In genomic region chr8:114889578-114890374, GRCm38 (mm10) we compare ENCODE assay signal across 13 mouse cellular contexts.
DNase-seq lines count a peak whose midpoint lies in the region; ATAC-seq and TF ChIP-seq lines count a peak whose summit lies in the region.
"Had no signal": no experiment of that assay in that cellular context is flagged by ENCODE, and none has a peak within 500 bp of the region (broad histone marks: within the 10 kb centered on the region; RNA-seq: fewer than 3 reads in every experiment).

No protein-coding gene starts in this region.

- H3K4me1 ChIP-seq in midbrain, embryonic 12.5 days = peaks cover 26% of the 10 kb centered on the region
- H3K4me1 ChIP-seq in midbrain, embryonic 11.5 days (ENCODE audit: control insufficient read depth, insufficient read depth, low read length) = peaks cover 10% of the 10 kb centered on the region
- H3K4me1 ChIP-seq in embryonic facial prominence, embryonic 14.5 days (ENCODE audit: control insufficient read depth, insufficient read depth, low read length) = peaks cover 9% of the 10 kb centered on the region
- H3K4me1 ChIP-seq in midbrain, embryonic 14.5 days (ENCODE audit: control insufficient read depth, insufficient read depth, low read length) = peaks cover 18% of the 10 kb centered on the region
- no peaks in the 10 kb centered on the region for H3K4me1 ChIP-seq in kidney, adult 2 months (ENCODE audit: control insufficient read depth, insufficient read depth, low read length)

- 73% methylated on average over 16 of the region's 16 CpGs for WGBS in midbrain, embryonic 12.5 days
- 81% methylated on average over 16 of the region's 16 CpGs for WGBS in midbrain, embryonic 11.5 days
- 48% methylated on average over 16 of the region's 16 CpGs for WGBS in embryonic facial prominence, embryonic 14.5 days
- 46% methylated on average over 16 of the region's 16 CpGs for WGBS in midbrain, embryonic 14.5 days
- 77% methylated on average over 16 of the region's 16 CpGs for WGBS in kidney, adult 2 months

- no peak for DNase-seq in midbrain, embryonic 11.5 days (ENCODE audit: low spot score, missing footprints)
- peak; percentile 25 to 51 for DNase-seq in cerebellum, adult 18-20 months
- no peak for DNase-seq in embryonic facial prominence, embryonic 14.5 days (ENCODE audit: low spot score)
- peak; percentile 72 for DNase-seq in midbrain, embryonic 14.5 days
- no peak for DNase-seq in ovary, postnatal 14 days (ENCODE audit: low spot score)
- DNase-seq in kidney, adult 2 months = no peak
- DNase-seq in kidney, adult 9 months = no peak
- DNase-seq: adrenal gland, adult 8-10 months; heart, postnatal 10 days; lung, postnatal 10 days had no signal

- no peak for ATAC-seq in midbrain, embryonic 12.5 days (ENCODE audit: low FRiP score, low read depth)
- ATAC-seq in midbrain, embryonic 11.5 days (ENCODE audit: low FRiP score) = no peak
- peak; percentile 53; the same call in 1 of the 2 replicates for ATAC-seq in embryonic facial prominence, embryonic 14.5 days (ENCODE audit: low read depth)
- no peak for ATAC-seq in midbrain, embryonic 14.5 days (ENCODE audit: low FRiP score, low TSS enrichment)

- H3K36me3 ChIP-seq in midbrain, embryonic 12.5 days = no peaks in the 10 kb centered on the region
- H3K36me3 ChIP-seq in midbrain, embryonic 11.5 days (ENCODE audit: control insufficient read depth, insufficient read depth, low read length) = no peaks in the 10 kb centered on the region
- no peaks in the 10 kb centered on the region for H3K36me3 ChIP-seq in embryonic facial prominence, embryonic 14.5 days (ENCODE audit: control insufficient read depth, insufficient read depth, low read length)
- no peaks in the 10 kb centered on the region for H3K36me3 ChIP-seq in midbrain, embryonic 14.5 days (ENCODE audit: control insufficient read depth, insufficient read depth, low read length)
- H3K36me3 ChIP-seq in kidney, adult 2 months (ENCODE audit: control insufficient read depth, insufficient read depth, low read length) = no peaks in the 10 kb centered on the region
- H3K36me3 ChIP-seq: G1E had no signal

- peaks cover 10% of the 10 kb centered on the region; the same call in 1 of the 2 replicates for H3K27me3 ChIP-seq in midbrain, embryonic 12.5 days
- H3K27me3 ChIP-seq in midbrain, embryonic 11.5 days (ENCODE audit: control insufficient read depth, insufficient read depth, low read length) = no peaks in the 10 kb centered on the region
- H3K27me3 ChIP-seq in embryonic facial prominence, embryonic 14.5 days (replicated peaks; ENCODE audit: control insufficient read depth, insufficient read depth, low read length) = no peaks in the 10 kb centered on the region
- H3K27me3 ChIP-seq in midbrain, embryonic 14.5 days (ENCODE audit: control insufficient read depth, insufficient read depth, low read length) = no peaks in the 10 kb centered on the region
- no peaks in the 10 kb centered on the region for H3K27me3 ChIP-seq in kidney, adult 2 months (replicated peaks; ENCODE audit: control insufficient read depth, insufficient read depth, low read length)

- peak overlapping the region; percentile 15; the same call in 1 of the 2 replicates for H3K27ac ChIP-seq in midbrain, embryonic 12.5 days (replicated peaks)
- no peak overlapping the region for H3K27ac ChIP-seq in midbrain, embryonic 11.5 days (ENCODE audit: low read depth, low read length)
- H3K27ac ChIP-seq in embryonic facial prominence, embryonic 14.5 days (replicated peaks; ENCODE audit: low read depth, low read length) = no peak overlapping the region
- 0 out of 2 replicates have a peak overlapping the region, but pooled peaks have one; percentile 4 for H3K27ac ChIP-seq in midbrain, embryonic 14.5 days (replicated peaks; ENCODE audit: low read depth, low read length)
- no peak overlapping the region for H3K27ac ChIP-seq in kidney, adult 2 months (ENCODE audit: insufficient read depth, low read depth, low read length)
- H3K27ac ChIP-seq: kidney, postnatal 0 days had no signal

- no peak overlapping the region for H3K4me2 ChIP-seq in midbrain, embryonic 12.5 days (replicated peaks)
- no peak overlapping the region for H3K4me2 ChIP-seq in midbrain, embryonic 11.5 days
- H3K4me2 ChIP-seq in embryonic facial prominence, embryonic 14.5 days (ENCODE audit: low read depth, low read length) = 0 out of 2 replicates have a peak overlapping the region, but pooled peaks have one; percentile 10
- H3K4me2 ChIP-seq in midbrain, embryonic 14.5 days (ENCODE audit: low read length) = peak overlapping the region; percentile 27

- no peak for TF ChIP-seq POLR2A in kidney, adult 2 months (IDR thresholded peaks at IDR 0.05; ENCODE audit: low read depth, low read length)

- H3K4me3 ChIP-seq in midbrain, embryonic 12.5 days = no peak overlapping the region
- H3K4me3 ChIP-seq in midbrain, embryonic 11.5 days (ENCODE audit: low read depth, low read length) = no peak overlapping the region
- H3K4me3 ChIP-seq in embryonic facial prominence, embryonic 14.5 days (ENCODE audit: low read depth, low read length) = no peak overlapping the region
- H3K4me3 ChIP-seq in midbrain, embryonic 14.5 days (replicated peaks; ENCODE audit: low read depth, low read length) = no peak overlapping the region
- H3K4me3 ChIP-seq in kidney, adult 2 months (ENCODE audit: insufficient read depth, low read depth, low read length) = no peak overlapping the region

- no peak for TF ChIP-seq CTCF in kidney, adult 2 months (conservative IDR thresholded peaks at IDR 0.05; ENCODE audit: insufficient read depth, insufficient read length, low read depth, low read length)

- H3K9ac ChIP-seq in midbrain, embryonic 12.5 days (replicated peaks) = no peak overlapping the region
- H3K9ac ChIP-seq in midbrain, embryonic 11.5 days (ENCODE audit: low read length) = no peak overlapping the region
- no peak overlapping the region for H3K9ac ChIP-seq in embryonic facial prominence, embryonic 14.5 days (ENCODE audit: low read depth, low read length)
- H3K9ac ChIP-seq in midbrain, embryonic 14.5 days (replicated peaks; ENCODE audit: low read length) = 0 out of 2 replicates have a peak overlapping the region, but pooled peaks have one; percentile 7

- no peaks in the 10 kb centered on the region for H3K9me3 ChIP-seq in midbrain, embryonic 12.5 days
- H3K9me3 ChIP-seq in midbrain, embryonic 11.5 days (ENCODE audit: control insufficient read depth, low read length) = no peaks in the 10 kb centered on the region
- H3K9me3 ChIP-seq in embryonic facial prominence, embryonic 14.5 days (ENCODE audit: control insufficient read depth, low read length) = no peaks in the 10 kb centered on the region
- no peaks in the 10 kb centered on the region for H3K9me3 ChIP-seq in midbrain, embryonic 14.5 days (ENCODE audit: control insufficient read depth, low read length)

Comparison
In these comparisons a context has a peak if more than half of its experiments do, and no peak if none do; other contexts are left out.
1. H3K27ac ChIP-seq: peak in midbrain, embryonic 12.5 days (single experiment) and midbrain, embryonic 14.5 days (single experiment); none in midbrain, embryonic 11.5 days (single experiment), embryonic facial prominence, embryonic 14.5 days (single experiment) and kidney, adult 2 months (single experiment).
2. H3K4me2 ChIP-seq: peak in embryonic facial prominence, embryonic 14.5 days (single experiment) and midbrain, embryonic 14.5 days (single experiment); none in midbrain, embryonic 12.5 days (single experiment) and midbrain, embryonic 11.5 days (single experiment).
3. DNase-seq: peak in cerebellum, adult 18-20 months (2 of 2) and midbrain, embryonic 14.5 days (single experiment); none in midbrain, embryonic 11.5 days (single experiment), embryonic facial prominence, embryonic 14.5 days (single experiment), ovary, postnatal 14 days (single experiment), kidney, adult 2 months (single experiment) and kidney, adult 9 months (single experiment).